Mouse (Mus musculus): Measurements from ENCODE around the gene Ess2. TPM values are rescaled to one million over a fixed set of nuclear protein-coding genes. Genes with fewer than 3 reads are reported as not detected.
"Not testable (repeated sequence)": the region's sequence is repeated elsewhere in the genome, so short reads cannot be mapped to it uniquely, and the experiment has no call there.

Ess2 gene
- polyA plus RNA-seq (2012; rRNA removed): 39.7 and 46.3 TPM in 2 replicates

DNA sequence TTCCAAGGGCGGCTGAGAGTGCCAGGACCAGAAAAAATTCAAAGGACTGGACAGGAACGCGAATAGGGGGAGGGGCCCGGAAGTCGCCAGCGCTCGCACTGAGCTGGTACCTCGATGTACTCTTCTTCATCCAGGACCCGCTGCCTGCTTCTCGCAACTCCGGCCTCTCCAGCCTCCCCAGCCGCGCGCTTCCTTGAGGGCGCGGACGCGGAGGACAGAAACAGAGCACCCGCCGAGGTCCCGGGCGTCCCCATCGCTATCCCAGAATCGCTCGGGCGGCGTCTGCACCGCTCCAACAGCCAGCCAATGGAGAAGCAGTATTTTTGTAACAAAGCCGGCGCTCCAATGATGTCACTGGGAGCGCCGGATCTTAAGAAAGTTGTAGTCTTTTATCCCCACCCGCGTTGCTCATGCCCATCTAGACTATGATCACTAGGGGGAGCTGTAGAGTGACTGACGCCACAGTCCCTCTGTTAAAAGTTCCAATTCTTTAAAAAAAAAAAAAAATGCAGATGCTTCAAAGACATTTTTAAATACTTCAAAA lies at the start of gene Ess2:
Ess2 (minus strand) TSS at position 297 of the 544 bp plus-strand sequence.
- Histone ChIP-seq H3K27ac (ENCODE audit: insufficient read depth, low read length) (peak within 1 kb of the TSS; percentile 57; the same call in 1 of the 2 replicates), H3K4me1 (ENCODE audit: control insufficient read depth, insufficient read depth, low read length) (peaks cover 5% of the 10 kb centered on the region; the same call in 1 of the 2 replicates)
- peak; percentile 44; the same call in 1 of the 2 replicates for TF ChIP-seq POLR2A (IDR thresholded peaks at IDR 0.05; ENCODE audit: extremely low read depth, insufficient read depth, low read length)
- peak; percentile 78 for TF ChIP-seq CTCF (IDR thresholded peaks at IDR 0.05; ENCODE audit: extremely low read depth, insufficient read depth, low read length)

DNA sequence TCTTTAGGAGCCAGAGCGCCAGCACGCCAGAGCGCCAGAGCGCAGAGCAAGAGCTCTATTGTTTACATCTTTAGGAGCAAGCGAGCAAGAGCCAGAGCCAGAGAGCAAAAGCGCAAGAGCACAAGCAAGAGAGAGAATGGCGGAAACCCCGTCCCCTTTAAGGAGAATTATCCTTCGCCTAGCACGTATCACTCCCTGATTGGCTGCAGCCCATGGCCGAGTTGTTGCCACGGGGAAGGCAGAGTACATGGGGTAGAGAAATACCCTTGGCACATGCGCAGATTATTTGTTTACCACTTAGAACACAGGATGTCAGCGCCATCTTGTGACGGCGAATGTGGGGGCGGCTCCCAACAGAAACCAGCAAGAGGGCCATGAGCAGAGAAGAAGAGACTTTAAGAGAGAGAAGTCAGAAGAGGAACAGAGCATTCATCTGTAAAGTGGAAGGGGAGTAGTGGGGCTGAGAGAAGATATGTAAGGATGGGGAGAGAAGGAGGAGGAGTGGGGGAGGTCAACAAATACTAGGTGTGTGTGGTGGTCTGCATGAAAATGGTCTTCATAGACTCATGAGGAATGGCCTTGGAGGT lies 45.0 kb upstream of the Ess2 start:
- H3K4me3 ChIP-seq (ENCODE audit: insufficient read depth, low read length); H3K4me1 ChIP-seq (ENCODE audit: control insufficient read depth, insufficient read depth, low read length); H3K27ac ChIP-seq (ENCODE audit: insufficient read depth, low read length): not testable (repeated sequence)

More for the DNA sequence above, at the start of gene Ess2:
- H3K4me3 ChIP-seq (ENCODE audit: insufficient read depth, low read length): peak within 1 kb of the TSS; percentile 67

DNA sequence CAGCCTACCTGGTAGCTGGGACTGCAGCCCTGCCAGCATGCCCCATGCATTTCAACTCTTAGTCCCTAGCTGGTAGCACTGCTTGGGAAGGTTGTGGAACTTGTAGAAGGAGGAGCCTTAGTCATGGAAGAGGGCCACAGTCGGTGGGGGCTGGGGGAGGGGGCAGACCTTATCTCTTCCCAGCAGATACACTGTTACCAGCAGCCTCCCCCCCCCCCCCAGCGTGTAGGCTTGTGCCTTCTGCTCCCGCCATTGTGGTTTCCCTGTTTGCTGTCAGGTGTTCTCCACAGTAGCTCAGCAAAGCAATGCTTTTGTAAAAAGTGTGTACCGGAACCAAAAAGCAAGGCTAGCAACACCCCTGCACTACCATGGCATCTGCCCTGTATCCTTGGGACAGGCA lies 40.5 kb upstream of the Ess2 start:
- H3K27ac ChIP-seq (ENCODE audit: insufficient read depth, low read length): no peak overlapping the region
- H3K4me1 ChIP-seq (ENCODE audit: control insufficient read depth, insufficient read depth, low read length): no peaks in the 10 kb centered on the region
- TF ChIP-seq CTCF (IDR thresholded peaks at IDR 0.05; ENCODE audit: extremely low read depth, insufficient read depth, low read length) (no peak), POLR2A (IDR thresholded peaks at IDR 0.05; ENCODE audit: extremely low read depth, insufficient read depth, low read length) (no peak)
- H3K4me3 ChIP-seq (ENCODE audit: insufficient read depth, low read length): no peak overlapping the region

DNA sequence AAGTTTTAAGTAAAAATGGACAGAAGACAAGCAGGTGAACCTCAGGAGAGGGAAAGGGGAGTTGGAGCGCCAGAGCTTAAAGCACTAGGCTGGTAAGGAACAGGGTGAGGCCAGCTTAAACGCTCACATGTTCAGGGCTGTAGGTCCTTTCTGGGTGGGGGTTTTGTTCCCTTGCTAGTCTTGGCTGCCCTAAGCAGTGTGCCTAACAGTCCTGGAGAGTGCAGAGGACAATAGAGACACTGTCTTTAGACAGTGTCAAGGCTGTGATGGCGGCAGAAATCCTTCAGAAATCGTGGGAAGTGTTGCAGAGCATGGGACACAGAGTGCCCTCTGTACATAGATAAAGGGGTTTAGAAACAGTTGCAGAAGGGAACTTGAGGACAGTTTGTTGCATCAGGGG lies 38.9 kb upstream of the Ess2 start:
- Histone ChIP-seq H3K4me1 (ENCODE audit: control insufficient read depth, insufficient read depth, low read length) (no peaks in the 10 kb centered on the region), H3K27ac (ENCODE audit: insufficient read depth, low read length) (no peak overlapping the region), H3K4me3 (ENCODE audit: insufficient read depth, low read length) (no peak overlapping the region)
- TF ChIP-seq CTCF (IDR thresholded peaks at IDR 0.05; ENCODE audit: extremely low read depth, insufficient read depth, low read length) (no peak), POLR2A (IDR thresholded peaks at IDR 0.05; ENCODE audit: extremely low read depth, insufficient read depth, low read length) (no peak)

DNA sequence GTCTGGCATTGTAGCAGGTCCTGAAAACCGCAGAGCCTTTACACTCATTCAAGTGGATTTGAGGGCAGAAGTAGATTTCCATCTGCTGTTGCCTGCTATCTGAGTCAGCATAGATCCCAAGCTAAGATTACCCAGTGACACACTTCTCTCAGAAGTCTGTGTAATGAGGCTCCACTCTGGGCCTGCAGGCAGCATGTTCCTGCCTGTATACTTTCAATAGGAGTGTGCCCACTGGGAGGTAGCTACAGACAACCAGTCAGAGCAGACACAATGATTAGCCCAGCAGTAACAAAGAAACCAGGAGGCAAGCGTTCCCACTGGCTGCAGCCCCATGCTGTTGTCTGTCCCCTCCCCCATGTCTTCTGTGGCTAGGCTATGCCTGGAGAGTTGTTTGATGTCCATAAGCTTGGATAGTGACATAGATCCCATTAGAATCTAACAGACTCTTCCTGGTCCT lies 38.3 kb upstream of the Ess2 start:
- H3K4me1 ChIP-seq (ENCODE audit: control insufficient read depth, insufficient read depth, low read length): no peaks in the 10 kb centered on the region
- no peak overlapping the region for H3K27ac ChIP-seq (ENCODE audit: insufficient read depth, low read length)
- TF ChIP-seq CTCF (IDR thresholded peaks at IDR 0.05; ENCODE audit: extremely low read depth, insufficient read depth, low read length) (no peak), POLR2A (IDR thresholded peaks at IDR 0.05; ENCODE audit: extremely low read depth, insufficient read depth, low read length) (no peak)
- H3K4me3 ChIP-seq (ENCODE audit: insufficient read depth, low read length): no peak overlapping the region

DNA sequence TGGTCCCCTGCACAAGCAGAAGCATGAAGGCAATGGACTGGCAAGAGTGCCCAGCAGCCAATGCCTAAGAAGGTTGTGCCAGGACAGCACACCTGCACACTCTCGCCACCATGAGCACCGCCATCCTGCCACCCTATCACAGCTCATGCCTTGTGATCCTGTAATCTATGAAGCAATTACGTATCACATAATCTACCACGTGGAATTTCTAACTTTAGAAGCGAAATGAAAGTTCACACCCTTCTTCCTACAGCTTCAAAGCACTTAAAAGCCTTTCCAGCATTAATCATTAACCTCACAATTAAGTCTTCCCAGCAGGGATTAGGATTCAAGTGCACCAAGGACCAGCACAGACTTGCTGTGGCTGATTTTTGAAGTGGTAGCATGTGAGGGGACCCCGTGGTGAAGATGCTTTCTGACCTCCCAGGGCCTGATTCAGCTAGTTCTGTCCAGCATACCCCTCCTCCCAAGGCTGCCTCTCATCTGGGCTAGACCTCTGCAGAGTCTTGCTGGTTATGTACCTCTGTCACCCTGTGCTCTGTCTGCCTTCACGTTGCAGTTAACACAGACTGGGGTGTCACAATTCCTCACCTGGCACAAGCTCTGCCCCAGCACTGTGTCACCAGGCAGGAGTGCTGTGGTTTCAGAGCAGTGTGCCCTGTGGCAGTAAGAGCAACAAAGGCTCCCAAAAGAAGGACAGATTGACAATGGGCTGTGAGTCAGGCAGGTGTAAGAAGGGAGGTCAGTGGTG lies 34.1 kb upstream of the Ess2 start:
- Histone ChIP-seq H3K4me1 (ENCODE audit: control insufficient read depth, insufficient read depth, low read length) (no peaks in the 10 kb centered on the region), H3K4me3 (ENCODE audit: insufficient read depth, low read length) (no peak overlapping the region), H3K27ac (ENCODE audit: insufficient read depth, low read length) (no peak overlapping the region)
- TF ChIP-seq POLR2A (IDR thresholded peaks at IDR 0.05; ENCODE audit: extremely low read depth, insufficient read depth, low read length): no peak
- no peak for TF ChIP-seq CTCF (IDR thresholded peaks at IDR 0.05; ENCODE audit: extremely low read depth, insufficient read depth, low read length)

DNA sequence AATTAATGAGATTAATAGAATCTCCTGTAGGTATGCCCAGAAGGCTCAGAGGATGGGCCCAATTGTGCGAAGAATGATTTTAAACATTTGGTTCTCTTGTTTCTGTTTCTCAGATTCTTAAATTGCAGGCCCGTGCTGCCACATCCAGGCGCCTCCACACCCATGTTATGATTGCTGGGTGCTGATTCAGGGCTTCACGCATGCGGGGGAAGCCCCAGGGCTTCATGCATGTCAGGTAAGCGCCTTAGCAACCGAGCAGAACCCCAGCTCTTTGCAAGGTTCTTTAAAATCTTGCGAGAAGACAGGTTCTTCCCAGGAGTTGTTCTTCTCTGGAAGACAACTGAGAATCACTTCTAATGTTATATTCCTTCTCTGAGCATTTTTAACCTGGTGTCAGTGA lies 32.3 kb upstream of the Ess2 start:
- H3K4me1 ChIP-seq (ENCODE audit: control insufficient read depth, insufficient read depth, low read length): no peaks in the 10 kb centered on the region
- H3K4me3 ChIP-seq (ENCODE audit: insufficient read depth, low read length): no peak overlapping the region
- no peak overlapping the region for H3K27ac ChIP-seq (ENCODE audit: insufficient read depth, low read length)
- TF ChIP-seq POLR2A (IDR thresholded peaks at IDR 0.05; ENCODE audit: extremely low read depth, insufficient read depth, low read length) (no peak), CTCF (IDR thresholded peaks at IDR 0.05; ENCODE audit: extremely low read depth, insufficient read depth, low read length) (no peak)

DNA sequence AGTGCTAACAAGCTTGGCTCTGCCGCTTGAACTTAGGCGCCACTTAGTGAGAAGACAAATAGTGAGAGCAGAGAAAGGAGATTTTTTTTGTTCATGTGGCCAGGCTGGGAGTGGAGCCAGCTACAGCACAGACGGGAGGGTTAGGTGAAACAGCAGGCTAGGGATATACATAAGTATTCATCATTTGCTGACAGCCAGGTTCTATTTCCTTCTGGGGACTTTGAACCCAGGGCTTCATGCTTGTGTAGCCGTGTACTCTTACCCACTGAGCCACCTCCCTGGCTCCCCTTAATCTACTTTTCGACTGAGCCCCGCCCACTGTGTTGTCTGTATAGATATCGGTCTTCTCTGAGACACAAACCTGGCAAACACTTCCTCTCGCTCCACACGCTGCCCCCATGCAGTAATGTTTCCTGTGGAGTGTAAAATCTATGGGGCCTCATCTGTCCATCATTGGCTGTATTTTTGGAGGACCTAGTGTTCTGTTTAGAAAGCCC lies 28.2 kb upstream of the Ess2 start:
- Histone ChIP-seq H3K4me1 (ENCODE audit: control insufficient read depth, insufficient read depth, low read length) (no peaks in the 10 kb centered on the region), H3K27ac (ENCODE audit: insufficient read depth, low read length) (no peak overlapping the region), H3K4me3 (ENCODE audit: insufficient read depth, low read length) (no peak overlapping the region)
- TF ChIP-seq CTCF (IDR thresholded peaks at IDR 0.05; ENCODE audit: extremely low read depth, insufficient read depth, low read length): no peak
- TF ChIP-seq POLR2A (IDR thresholded peaks at IDR 0.05; ENCODE audit: extremely low read depth, insufficient read depth, low read length): no peak

DNA sequence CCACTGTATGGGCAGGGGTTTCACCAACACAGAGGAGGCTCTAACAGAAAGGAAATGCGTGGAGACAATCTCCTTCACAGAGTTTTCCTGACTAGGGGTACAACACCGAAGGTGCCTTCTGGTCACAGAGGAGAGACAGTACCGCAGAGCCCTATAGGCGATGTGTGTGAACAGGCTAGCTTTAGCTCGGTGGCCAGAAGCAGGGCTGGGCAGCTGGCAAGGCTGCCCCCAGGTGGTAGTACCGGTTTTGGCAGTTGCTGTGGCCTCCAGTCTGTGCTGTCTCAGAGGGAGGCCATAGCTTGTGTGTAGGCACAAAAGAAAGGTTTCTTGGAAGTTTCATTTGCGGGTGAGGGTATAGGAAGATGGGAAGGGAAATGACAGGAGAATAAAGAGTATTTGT lies 27.7 kb upstream of the Ess2 start:
- Histone ChIP-seq H3K4me1 (ENCODE audit: control insufficient read depth, insufficient read depth, low read length) (no peaks in the 10 kb centered on the region), H3K27ac (ENCODE audit: insufficient read depth, low read length) (no peak overlapping the region), H3K4me3 (ENCODE audit: insufficient read depth, low read length) (no peak overlapping the region)
- TF ChIP-seq CTCF (IDR thresholded peaks at IDR 0.05; ENCODE audit: extremely low read depth, insufficient read depth, low read length): peak; percentile 59
- no peak for TF ChIP-seq POLR2A (IDR thresholded peaks at IDR 0.05; ENCODE audit: extremely low read depth, insufficient read depth, low read length)

DNA sequence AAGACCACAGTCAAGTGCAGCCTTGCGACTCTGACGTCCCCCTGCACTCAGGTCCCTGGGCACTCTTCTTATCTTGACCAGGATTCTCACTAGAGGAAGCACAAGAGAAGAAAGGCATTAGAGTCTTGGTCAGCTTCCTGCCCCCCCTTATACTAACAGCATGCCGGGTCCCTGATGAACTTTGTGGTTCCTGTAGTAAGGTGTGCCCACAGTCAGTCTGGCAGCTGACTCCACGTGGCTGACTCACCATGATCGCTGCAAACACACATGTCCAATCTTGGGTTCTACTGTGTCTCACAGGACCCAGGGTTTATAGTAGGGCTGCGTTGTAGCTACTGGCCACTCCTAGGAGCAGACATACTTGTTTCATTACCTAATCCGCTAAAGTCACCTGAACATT lies 27.0 kb upstream of the Ess2 start:
- no peak for TF ChIP-seq POLR2A (IDR thresholded peaks at IDR 0.05; ENCODE audit: extremely low read depth, insufficient read depth, low read length)
- TF ChIP-seq CTCF (IDR thresholded peaks at IDR 0.05; ENCODE audit: extremely low read depth, insufficient read depth, low read length): no peak
- H3K27ac ChIP-seq (ENCODE audit: insufficient read depth, low read length): no peak overlapping the region
- no peak overlapping the region for H3K4me3 ChIP-seq (ENCODE audit: insufficient read depth, low read length)
- no peaks in the 10 kb centered on the region for H3K4me1 ChIP-seq (ENCODE audit: control insufficient read depth, insufficient read depth, low read length)

Measured in cortical plate, adult 2 months (tissue).